Mouse (Mus musculus) limb, embryonic 11.5 days (tissue): Measurements from ENCODE around the gene Vps26a. TPM values are rescaled to one million over a fixed set of nuclear protein-coding genes. Genes with fewer than 3 reads are reported as not detected.
A peak's percentile ranks its signal among the peaks of the same experiment; 100 is the strongest.

Source experiments
- ATAC-seq: fragments of 200-750 bp; cut with Nextera tagmentation; 2 replicates; pipeline ENCODE4 v1.8.0; 2017; ENCODE audit warnings: low read depth; ENCODE audit not compliant: insufficient number of reproducible peaks, low FRiP score, low TSS enrichment
- DNase-seq: peaks from one replicate; pipeline ENCODE4 v3.0.0-alpha.2; 2015; ENCODE audit warnings: low spot score
- H3K27ac ChIP-seq: fragments of 300-500 bp; sonication (generic); replicated peaks from 2 replicates; pipeline ENCODE4 v1.5.1; 2014; ENCODE audit warnings: low read depth, mild to moderate bottlenecking, low read length
- H3K27me3 ChIP-seq: fragments of 300-500 bp; sonication (generic); 2 replicates; pipeline ENCODE4 v1.6.1; 2014; ENCODE audit warnings: mild to moderate bottlenecking, low read length, mixed read lengths; ENCODE audit not compliant: control insufficient read depth, insufficient read depth
- H3K36me3 ChIP-seq: fragments of 300-500 bp; sonication (generic); 2 replicates; pipeline ENCODE4 v1.6.1; 2014; ENCODE audit warnings: mild to moderate bottlenecking, low read length, moderate library complexity, mixed read lengths; ENCODE audit not compliant: control insufficient read depth, insufficient read depth
- H3K4me1 ChIP-seq: fragments of 300-500 bp; sonication (generic); 2 replicates; pipeline ENCODE4 v1.6.1; 2014; ENCODE audit warnings: low read length, mixed read lengths; ENCODE audit not compliant: control insufficient read depth, insufficient read depth
- H3K4me2 ChIP-seq: fragments of 300-500 bp; sonication (generic); 2 replicates; pipeline ENCODE4 v1.6.1; 2014; ENCODE audit warnings: low read depth, mild to moderate bottlenecking, moderate library complexity; ENCODE audit not compliant: severe bottlenecking
- H3K4me3 ChIP-seq: fragments of 300-500 bp; sonication (generic); 2 replicates; pipeline ENCODE4 v1.5.1; 2014; ENCODE audit warnings: low read depth, low read length
- H3K9ac ChIP-seq: fragments of 300-500 bp; sonication (generic); 2 replicates; pipeline ENCODE4 v1.6.1; 2014; ENCODE audit warnings: mild to moderate bottlenecking, low read length
- H3K9me3 ChIP-seq: fragments of 300-500 bp; sonication (generic); 2 replicates; pipeline ENCODE4 v1.6.1; 2016; ENCODE audit warnings: low read length; ENCODE audit not compliant: control insufficient read depth
- WGBS: fragments of 180-500 bp; shearing (Covaris S2); extraction: QIAGEN DNeasy Blood & Tissue Kit; methylation state at CpG from one replicate; pipeline ENCODE4 v1.1.7; 2014; 5-methylcytosine and 5-hydroxymethylcytosine counted together
- polyA plus RNA-seq: library from polyadenylated mRNA; unstranded; fragments of >200 nt; fragmentation: Nextera tagmentation; extraction: Ambion mirVana; gene quantifications from 2 replicates; pipeline ENCODE4 v1.2.1, GENCODE M21; 2014

The Vps26a gene
- polyA plus RNA-seq, 1 experiment from 2014 or later: 82.3 TPM

DNA sequence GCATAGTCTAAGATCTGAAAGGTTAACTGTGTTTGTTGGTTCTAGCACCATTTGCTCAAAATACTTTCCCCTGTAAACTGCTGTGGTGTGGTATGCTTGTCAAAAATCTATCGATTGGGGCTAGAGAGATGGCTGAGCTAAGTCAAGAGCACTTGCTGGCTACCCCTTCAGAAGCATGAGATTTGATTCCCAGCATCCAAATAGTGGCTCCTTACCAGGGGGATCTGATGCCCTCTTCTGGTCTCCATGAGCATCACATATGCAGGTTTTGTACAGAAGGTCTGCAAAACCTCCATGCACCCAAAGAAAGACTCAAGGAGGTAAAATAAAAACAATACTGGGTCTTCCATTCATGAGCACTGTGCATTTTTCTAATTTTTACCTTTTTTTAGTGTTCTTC, 1.7 kb upstream of the Vps26a start:
- Histone ChIP-seq H3K4me3 (no peak overlapping the region), H3K9me3 (no peaks in the 10 kb centered on the region), H3K4me2 (no peak overlapping the region), H3K9ac (no peak overlapping the region), H3K36me3 (no peaks in the 10 kb centered on the region), H3K4me1 (no peaks in the 10 kb centered on the region), H3K27ac (no peak overlapping the region), H3K27me3 (no peaks in the 10 kb centered on the region)
- peak; percentile 51 for DNase-seq
- no peak for ATAC-seq
- 22% methylated on average over 1 of the region's 1 CpGs for WGBS

DNA sequence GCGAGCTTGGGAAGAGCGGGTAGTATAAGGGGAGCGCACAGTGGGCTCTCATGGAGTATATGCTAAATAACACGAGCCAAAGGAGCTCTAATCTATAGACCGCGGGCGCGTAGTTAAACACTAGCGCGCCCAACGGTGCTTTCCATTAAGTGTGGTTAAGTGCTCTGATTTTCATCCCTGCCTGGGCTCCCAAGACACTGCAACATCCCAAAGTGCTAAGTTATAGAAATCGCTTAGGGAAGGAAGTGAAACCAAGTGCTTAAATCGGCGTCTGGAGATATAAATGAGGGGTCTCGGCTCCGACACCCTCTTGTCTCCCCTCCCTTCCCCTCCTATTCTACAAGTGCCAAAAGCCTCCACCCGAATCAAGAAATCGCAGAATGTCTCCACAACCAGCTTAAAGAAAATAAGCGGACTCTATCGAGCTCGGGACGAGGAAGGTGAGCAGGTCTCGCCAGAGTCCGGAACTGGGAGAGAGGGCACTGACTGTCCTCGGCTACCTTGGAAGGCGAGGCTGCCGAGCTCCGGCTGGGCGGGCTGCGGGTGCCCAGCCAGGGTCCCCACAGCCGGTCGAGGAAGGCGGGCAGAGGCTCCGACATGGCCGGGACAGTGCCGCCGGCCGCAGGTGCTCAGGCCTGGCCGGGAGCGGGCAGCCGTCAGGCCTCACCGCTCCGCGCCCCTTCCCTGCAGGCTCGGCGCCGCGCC, 575 bp downstream of the Vps26a start:
- under 1% methylated on average over 34 of the region's 48 CpGs for WGBS
- no peak for DNase-seq
- Histone ChIP-seq H3K36me3 (no peaks in the 10 kb centered on the region), H3K27ac (no peak overlapping the region), H3K27me3 (no peaks in the 10 kb centered on the region), H3K4me2 (peak overlapping the region; percentile 78), H3K4me1 (no peaks in the 10 kb centered on the region), H3K9me3 (no peaks in the 10 kb centered on the region), H3K9ac (peak overlapping the region; percentile 59), H3K4me3 (peak overlapping the region; percentile 79)
- ATAC-seq: peak; percentile 75

DNA sequence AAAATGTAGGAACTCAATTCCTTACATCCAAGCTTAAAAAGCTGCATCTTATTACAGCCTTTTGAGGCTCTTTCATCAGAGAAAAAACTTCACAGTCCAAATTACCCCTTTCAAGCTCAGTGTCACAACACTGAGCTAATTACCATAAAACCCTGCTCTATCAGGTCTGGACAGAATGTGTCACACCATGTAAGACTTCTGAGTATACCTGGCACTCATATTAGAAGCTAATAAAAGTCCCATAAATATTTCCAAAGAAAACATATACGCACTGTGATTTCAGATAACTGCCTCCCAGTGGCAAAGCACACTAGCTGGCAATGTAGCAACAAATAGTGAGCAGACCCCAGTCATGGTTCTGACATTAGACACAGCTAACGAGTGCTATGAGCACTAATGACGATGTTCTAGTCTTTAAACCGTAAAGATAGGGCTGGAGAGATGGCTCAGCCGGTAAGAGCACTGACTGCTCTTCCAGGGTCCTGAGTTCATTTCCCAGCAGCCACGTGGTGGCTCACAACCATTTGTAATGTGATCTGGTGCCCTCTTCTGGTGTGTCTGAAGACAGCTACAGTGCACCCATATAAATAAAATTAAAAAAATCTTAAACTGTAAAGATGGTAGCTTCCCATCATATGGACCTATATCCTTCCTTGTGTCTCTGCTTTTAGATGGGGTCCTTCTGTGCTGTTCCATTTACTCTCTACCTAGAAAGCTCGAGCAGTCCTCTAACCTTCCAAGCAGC, 5.3 kb downstream of the Vps26a start:
- no peaks in the 10 kb centered on the region for H3K9me3 ChIP-seq
- H3K4me3 ChIP-seq: no peak overlapping the region
- H3K9ac ChIP-seq: no peak overlapping the region
- H3K27me3 ChIP-seq: no peaks in the 10 kb centered on the region
- H3K4me1 ChIP-seq: no peaks in the 10 kb centered on the region
- ATAC-seq: no peak
- no peak overlapping the region for H3K27ac ChIP-seq
- H3K36me3 ChIP-seq: no peaks in the 10 kb centered on the region
- no peak for DNase-seq
- H3K4me2 ChIP-seq: no peak overlapping the region
- WGBS: 53% methylated on average over 7 of the region's 7 CpGs

GRCm38 (mm10) chr10:62476980-62477379, 9.6 kb downstream of the Vps26a start:
- H3K4me3 ChIP-seq: no peak overlapping the region
- H3K4me2 ChIP-seq: no peak overlapping the region
- H3K27ac ChIP-seq: no peak overlapping the region
- H3K27me3 ChIP-seq: no peaks in the 10 kb centered on the region
- no peaks in the 10 kb centered on the region for H3K9me3 ChIP-seq
- H3K9ac ChIP-seq: no peak overlapping the region
- no peaks in the 10 kb centered on the region for H3K4me1 ChIP-seq
- DNase-seq: no peak
- H3K36me3 ChIP-seq: no peaks in the 10 kb centered on the region
- ATAC-seq: no peak
- 79% methylated on average over 2 of the region's 2 CpGs for WGBS

GRCm38 (mm10) chr10:62474944-62475343, 11.7 kb downstream of the Vps26a start:
- H3K9ac ChIP-seq: no peak overlapping the region
- H3K9me3 ChIP-seq: no peaks in the 10 kb centered on the region
- H3K36me3 ChIP-seq: no peaks in the 10 kb centered on the region
- H3K27ac ChIP-seq: no peak overlapping the region
- DNase-seq: no peak
- 85% methylated on average over 10 of the region's 10 CpGs for WGBS
- ATAC-seq: no peak
- H3K27me3 ChIP-seq: no peaks in the 10 kb centered on the region
- H3K4me3 ChIP-seq: no peak overlapping the region
- no peaks in the 10 kb centered on the region for H3K4me1 ChIP-seq
- no peak overlapping the region for H3K4me2 ChIP-seq

DNA sequence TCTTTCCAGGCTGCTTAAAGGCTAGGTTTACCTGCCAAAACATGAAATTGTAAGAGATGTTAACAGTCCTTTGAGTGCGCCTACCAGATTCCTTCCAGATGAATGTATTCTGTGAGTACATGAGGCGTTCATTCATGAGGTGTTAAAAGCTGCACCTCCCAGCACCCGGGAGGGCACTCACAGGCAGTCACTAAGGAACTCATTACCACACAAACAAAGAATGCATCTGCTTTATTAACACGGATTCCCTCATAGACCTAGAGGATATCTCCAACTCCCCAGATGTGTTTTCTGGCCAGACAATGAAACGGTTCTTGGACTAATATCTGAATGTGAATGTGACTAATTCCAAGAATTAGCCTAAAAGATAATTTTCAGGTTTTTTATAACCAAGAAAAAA, 15.5 kb downstream of the Vps26a start:
- H3K27ac ChIP-seq: no peak overlapping the region
- ATAC-seq (no peak), DNase-seq (no peak)
- no peak overlapping the region for H3K9ac ChIP-seq
- no peaks in the 10 kb centered on the region for H3K9me3 ChIP-seq
- 50% methylated on average over 5 of the region's 5 CpGs for WGBS
- H3K4me2 ChIP-seq: no peak overlapping the region
- no peaks in the 10 kb centered on the region for H3K27me3 ChIP-seq
- H3K4me3 ChIP-seq: no peak overlapping the region
- no peaks in the 10 kb centered on the region for H3K36me3 ChIP-seq
- H3K4me1 ChIP-seq: no peaks in the 10 kb centered on the region

- no peak overlapping the region for H3K9ac ChIP-seq
- no peak for DNase-seq
- H3K4me2 ChIP-seq: no peak overlapping the region
- H3K4me3 ChIP-seq: no peak overlapping the region
- H3K36me3 ChIP-seq: no peaks in the 10 kb centered on the region
- no peaks in the 10 kb centered on the region for H3K4me1 ChIP-seq
- no peaks in the 10 kb centered on the region for H3K27me3 ChIP-seq
- no peaks in the 10 kb centered on the region for H3K9me3 ChIP-seq
- ATAC-seq: no peak
- 93% methylated on average over 4 of the region's 4 CpGs for WGBS
- H3K27ac ChIP-seq: no peak overlapping the region
Measured at GRCm38 (mm10) chr10:62469736-62470135, 16.9 kb downstream of the Vps26a start.

GRCm38 (mm10) chr10:62461321-62461720, 25.3 kb downstream of the Vps26a start:
- no peaks in the 10 kb centered on the region for H3K27me3 ChIP-seq
- no peak overlapping the region for H3K9ac ChIP-seq
- H3K4me2 ChIP-seq: no peak overlapping the region
- H3K4me1 ChIP-seq: no peaks in the 10 kb centered on the region
- peaks cover 5% of the 10 kb centered on the region; the same call in 1 of the 2 replicates for H3K36me3 ChIP-seq
- no peak overlapping the region for H3K27ac ChIP-seq
- ATAC-seq (no peak), DNase-seq (no peak)
- no peaks in the 10 kb centered on the region for H3K9me3 ChIP-seq
- no peak overlapping the region for H3K4me3 ChIP-seq
